Mouse (Mus musculus): ENCODE results near the gene Suco.

The Suco gene

GRCm38 (mm10) chr1:161894126-161894525 lies 17.6 kb upstream of the Suco start:
- no peak for DNase-seq (ENCODE audit: low spot score)

GRCm38 (mm10) chr1:161888823-161889222 lies 12.3 kb upstream of the Suco start:
- DNase-seq (ENCODE audit: low spot score), result no peak

- DNase-seq (ENCODE audit: low spot score), result no peak
Observed at GRCm38 (mm10) chr1:161887679-161888260, 11.3 kb upstream of the Suco start.

GRCm38 (mm10) chr1:161885762-161886161 lies 9.3 kb upstream of the Suco start:
- no peak for DNase-seq (ENCODE audit: low spot score)

GRCm38 (mm10) chr1:161877580-161878142 lies 1.2 kb upstream of the Suco start:
- DNase-seq (ENCODE audit: low spot score), result no peak

GRCm38 (mm10) chr1:161875706-161876552 lies 553 bp downstream of the Suco start:
- peak; percentile 56 for DNase-seq (ENCODE audit: low spot score)

- no peak for DNase-seq (ENCODE audit: low spot score)
Observed at GRCm38 (mm10) chr1:161869422-161869821, 7.1 kb downstream of the Suco start.

- no peak for DNase-seq (ENCODE audit: low spot score)
Observed at GRCm38 (mm10) chr1:161868413-161868812, 8.1 kb downstream of the Suco start.

- no peak for DNase-seq (ENCODE audit: low spot score)
Observed at GRCm38 (mm10) chr1:161863742-161864141, 12.7 kb downstream of the Suco start.

- DNase-seq (ENCODE audit: low spot score), result no peak
Observed at GRCm38 (mm10) chr1:161859248-161859647, 17.2 kb downstream of the Suco start.

GRCm38 (mm10) chr1:161826677-161827076 lies 49.8 kb downstream of the Suco start:
- no peak for DNase-seq (ENCODE audit: low spot score)

- no peak for DNase-seq (ENCODE audit: low spot score)
Observed at GRCm38 (mm10) chr1:161809428-161809827, 67.1 kb downstream of the Suco start.

GRCm38 (mm10) chr1:161808980-161809379 lies 67.5 kb downstream of the Suco start:
- no peak for DNase-seq (ENCODE audit: low spot score)

GRCm38 (mm10) chr1:161804541-161804971 lies 71.9 kb downstream of the Suco start:
- no peak for DNase-seq (ENCODE audit: low spot score)

- DNase-seq (ENCODE audit: low spot score), result no peak
Observed at GRCm38 (mm10) chr1:161801321-161801720, 75.2 kb downstream of the Suco start.

- no peak for DNase-seq (ENCODE audit: low spot score)
Observed at GRCm38 (mm10) chr1:161800256-161800655, 76.2 kb downstream of the Suco start.

- DNase-seq (ENCODE audit: low spot score), result no peak
Observed at GRCm38 (mm10) chr1:161799791-161800190, 76.7 kb downstream of the Suco start.

- DNase-seq (ENCODE audit: low spot score), result peak; percentile 18
Observed at GRCm38 (mm10) chr1:161798866-161799265, 77.6 kb downstream of the Suco start.

GRCm38 (mm10) chr1:161794447-161795211 lies 81.9 kb downstream of the Suco start:
- no peak for DNase-seq (ENCODE audit: low spot score)

- no peak for DNase-seq (ENCODE audit: low spot score)
Observed at GRCm38 (mm10) chr1:161793321-161793720, 83.2 kb downstream of the Suco start.

- DNase-seq (ENCODE audit: low spot score), result no peak
Observed at GRCm38 (mm10) chr1:161792687-161792969, 83.9 kb downstream of the Suco start.

GRCm38 (mm10) chr1:161791854-161792686 lies 84.4 kb downstream of the Suco start:
- no peak for DNase-seq (ENCODE audit: low spot score)
